Mouse (Mus musculus) left cerebral cortex, adult 9 months (tissue): Measurements from ENCODE around the gene Fam208a.

Experiments used
- DNase-seq, 2 experiments: peaks; one replicate each; pipeline ENCODE4 v3.0.0; 2022; ENCODE audit warnings: low spot score in 2 of 2

Gene Fam208a

DNA sequence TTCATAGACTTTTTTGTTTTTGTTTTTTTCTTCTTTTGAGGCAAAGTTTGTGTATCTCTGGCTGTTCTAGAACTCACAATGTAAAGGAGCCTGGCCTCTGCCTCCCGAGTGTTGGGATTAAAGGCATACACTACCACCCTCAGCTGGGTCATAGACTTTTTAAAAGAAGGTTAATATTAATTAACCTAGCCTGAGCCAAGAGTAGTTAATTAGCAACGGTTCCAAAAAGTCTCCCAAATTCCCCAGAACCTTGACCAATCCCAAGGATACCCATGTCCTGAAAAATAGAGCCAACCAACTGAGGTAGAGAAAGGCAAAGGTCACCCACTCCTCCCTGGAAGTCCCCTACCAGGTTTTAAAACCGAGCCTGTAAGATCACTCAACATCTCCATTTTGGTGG lies 7.8 kb upstream of the Fam208a start:
- no peak for DNase-seq

DNA sequence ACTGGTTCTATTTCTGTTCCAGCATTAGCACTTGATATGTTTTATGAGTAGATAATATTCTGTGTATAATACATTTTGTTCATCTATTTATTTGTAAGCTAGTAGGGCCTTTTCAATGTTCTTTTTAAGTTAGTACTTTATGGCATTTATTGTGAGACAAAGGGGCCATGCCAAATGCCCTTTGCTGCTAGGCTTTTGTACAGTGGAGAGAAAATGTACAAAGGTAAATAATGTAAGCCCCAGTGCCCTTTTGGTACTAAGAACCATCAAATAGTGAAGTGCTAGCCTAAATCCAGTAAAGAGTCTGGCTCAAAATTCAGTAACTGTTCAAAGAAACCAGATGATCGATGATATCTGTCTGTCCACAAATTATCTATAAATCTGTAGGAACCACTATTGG lies 6.3 kb upstream of the Fam208a start:
- no peak for DNase-seq

DNA sequence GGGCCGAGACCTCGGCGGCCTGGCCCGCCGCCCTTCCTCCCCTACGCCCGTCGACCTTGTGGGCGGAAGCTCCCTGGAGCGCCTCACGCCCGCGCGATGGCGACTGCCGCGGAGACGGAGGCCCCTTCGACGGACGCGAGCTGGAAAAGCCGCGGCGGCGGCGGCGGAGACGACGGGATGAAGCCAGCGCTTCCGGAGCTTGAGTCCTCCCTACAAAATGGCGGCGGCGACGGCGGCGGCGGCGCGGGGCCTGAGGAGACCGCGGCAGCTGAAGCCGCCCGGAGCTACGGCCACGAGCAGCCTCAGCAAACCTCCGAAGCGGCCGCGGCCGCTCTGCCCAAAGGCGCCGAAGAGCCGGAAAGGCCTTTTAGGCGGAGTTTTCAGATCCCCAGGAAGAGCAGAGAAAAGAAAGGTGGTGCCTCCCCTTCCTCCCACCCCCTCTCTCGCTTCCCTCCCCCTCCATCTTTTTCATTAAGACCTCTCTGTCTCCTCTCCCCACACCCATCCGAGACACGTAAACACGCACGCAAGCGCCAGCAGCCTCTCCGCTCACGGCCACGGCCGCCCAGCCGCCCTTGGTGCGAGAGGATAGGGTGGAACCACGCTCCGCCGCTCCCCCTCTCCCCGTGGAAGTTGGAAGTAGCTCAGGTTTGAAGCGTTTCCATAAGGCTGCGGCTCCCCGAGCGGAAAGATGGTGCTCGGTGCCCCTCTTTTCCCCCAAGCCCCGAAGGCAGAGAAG lies 508 bp downstream of the Fam208a start:
- peak; percentile 52 to 84 for DNase-seq

DNA sequence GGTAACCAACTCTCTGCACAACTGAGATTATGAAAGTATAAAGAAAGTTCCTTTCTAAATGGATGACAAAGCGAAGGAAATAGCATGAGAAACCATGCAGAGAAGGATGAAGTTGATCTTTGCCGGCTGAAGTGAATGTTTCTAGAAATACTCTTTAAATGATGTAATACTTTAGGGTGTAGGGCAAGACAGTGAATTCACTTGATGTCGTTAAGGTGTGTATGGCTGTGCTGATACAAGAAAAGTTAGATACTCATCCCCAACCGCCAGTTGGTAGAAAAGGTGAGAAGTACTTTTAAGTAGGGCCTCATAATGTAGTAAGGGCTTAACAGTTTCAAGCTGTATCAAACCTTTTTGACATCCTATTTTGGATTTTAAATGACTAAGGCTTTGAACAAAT lies 1.6 kb downstream of the Fam208a start:
- DNase-seq = no peak

DNA sequence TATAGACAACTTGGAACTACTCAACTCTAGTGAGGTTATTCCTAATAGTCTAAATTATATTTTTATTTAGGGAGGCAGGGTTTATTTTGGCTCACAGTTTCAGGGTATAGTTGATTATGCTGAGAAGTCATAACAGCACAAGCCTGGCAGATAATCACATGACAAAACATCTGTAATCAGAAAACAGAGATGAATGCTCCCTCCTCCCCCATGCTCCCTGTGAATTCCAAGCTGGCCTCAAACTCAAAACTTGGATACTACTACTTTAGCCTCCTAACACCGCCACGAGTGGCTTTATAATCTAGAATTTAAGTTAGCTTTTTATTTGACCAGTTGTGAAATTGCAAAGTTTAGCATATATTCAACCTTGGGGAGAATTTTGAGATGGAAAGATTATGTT lies 3.4 kb downstream of the Fam208a start:
- no peak for DNase-seq

DNA sequence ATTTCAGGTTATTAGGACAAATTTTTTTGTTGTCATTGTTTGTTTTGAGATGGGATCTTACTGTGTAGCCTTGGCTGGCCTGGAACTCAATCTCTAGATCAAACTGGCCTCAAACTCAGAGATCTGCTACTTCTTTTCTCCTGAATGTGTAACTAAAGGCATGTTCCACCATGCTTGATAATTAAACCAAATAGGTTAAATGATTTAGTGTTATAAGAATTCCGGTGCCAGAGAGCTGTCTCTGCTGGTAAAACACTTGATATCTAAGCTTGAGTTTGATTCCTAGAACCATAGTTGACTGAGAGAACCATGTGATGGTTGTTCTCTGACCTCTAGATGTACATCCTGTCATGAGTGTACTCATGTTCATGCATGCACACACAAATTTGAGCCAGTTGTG lies 7.5 kb downstream of the Fam208a start:
- no peak for DNase-seq

DNA sequence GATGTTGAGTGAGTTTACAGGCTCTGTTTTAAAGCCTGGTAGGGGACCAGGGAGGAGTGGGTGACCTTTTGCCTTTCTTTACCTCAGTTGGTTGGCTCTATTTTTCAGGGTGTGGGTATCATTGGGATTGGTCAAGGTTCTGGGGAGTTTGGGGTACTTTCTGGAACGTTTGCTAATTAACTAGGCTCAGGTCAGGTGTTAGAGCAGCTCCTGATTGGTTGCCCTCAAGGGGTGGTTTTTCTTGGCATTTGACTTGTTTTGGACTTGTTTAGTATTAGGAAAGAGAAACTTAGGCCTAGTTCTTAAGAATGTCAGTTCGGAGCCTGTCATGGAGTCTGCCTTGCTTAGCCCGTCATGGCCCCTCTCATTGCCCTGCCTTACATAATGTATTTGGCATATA lies 8.2 kb downstream of the Fam208a start:
- no peak for DNase-seq

DNA sequence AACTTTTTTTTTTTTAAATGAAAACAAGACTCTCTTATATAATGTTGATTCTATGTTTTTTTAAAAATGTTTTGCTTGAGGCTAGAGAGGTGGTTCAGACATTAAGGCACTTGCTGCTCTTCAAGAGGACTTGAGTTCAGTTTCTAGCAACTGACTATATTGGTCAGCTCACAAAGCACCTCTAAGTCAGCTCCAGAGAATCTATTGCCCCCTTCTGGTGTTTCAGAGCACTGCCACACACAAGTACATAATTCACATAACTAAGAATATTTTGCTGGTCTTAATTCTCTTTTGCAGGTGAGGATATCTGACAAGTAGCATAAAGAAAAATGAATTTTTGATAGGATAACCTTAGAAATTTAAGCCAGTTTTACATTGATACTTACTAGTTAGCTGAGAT lies 12.3 kb downstream of the Fam208a start:
- DNase-seq = no peak

DNA sequence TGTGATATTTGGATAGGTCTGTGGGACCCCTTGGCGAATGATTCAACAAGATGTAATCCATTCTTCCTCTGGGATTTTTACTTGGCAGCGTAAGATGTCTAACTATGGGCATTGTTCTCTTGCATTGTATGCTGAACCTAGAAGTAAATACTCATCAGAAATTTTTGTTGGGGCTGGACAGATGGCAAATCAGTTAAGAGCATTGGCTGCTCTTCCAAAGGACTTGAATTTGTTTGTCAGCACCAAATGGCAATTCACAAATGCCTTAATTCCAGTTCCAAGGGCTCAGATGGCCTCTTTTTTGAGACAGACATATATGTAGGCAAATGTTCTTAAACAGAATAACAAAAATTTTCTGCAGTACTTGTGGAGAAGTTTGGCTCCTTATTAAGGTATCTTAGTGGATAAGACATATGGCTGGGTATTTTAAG lies 16.2 kb downstream of the Fam208a start:
- DNase-seq = no peak

DNA sequence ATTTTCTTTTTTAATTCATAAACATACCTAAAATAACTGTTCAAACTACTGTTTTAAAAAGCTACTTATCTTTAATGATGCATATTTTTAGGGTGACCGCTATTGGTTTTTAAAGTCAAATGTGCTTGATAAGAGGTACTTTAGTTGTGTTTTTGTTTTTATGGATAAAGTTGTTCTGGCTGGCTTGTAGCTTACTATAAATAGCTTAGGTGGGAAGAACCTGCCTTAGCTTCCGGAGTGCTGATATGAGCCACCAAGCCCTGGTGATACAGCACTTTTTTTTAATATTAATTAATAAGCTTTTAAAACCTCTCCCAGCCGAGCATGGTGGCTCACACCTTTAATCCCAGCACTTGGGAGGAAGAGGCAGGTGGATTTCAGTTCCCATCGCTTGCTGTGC lies 18.3 kb downstream of the Fam208a start:
- no peak for DNase-seq

DNA sequence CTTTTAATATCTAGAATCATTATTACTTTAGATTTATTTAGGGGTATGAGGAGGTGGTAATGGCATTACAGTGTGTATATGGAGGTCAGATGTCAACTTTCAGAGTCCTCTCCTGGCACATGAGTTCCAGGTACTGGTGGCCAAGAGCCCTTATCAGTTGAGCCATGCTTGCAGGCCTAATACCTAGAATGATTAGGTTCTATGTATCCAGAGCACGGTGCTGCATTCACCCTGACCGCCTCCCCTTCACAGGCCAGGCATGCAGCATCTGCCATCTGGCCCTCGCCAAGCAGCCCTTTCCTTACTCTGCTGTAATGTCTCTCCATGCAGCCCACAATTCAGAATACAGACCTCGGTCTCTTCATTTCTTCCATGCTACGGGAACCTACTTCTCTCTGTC lies 62.8 kb downstream of the Fam208a start:
- DNase-seq = no peak

DNA sequence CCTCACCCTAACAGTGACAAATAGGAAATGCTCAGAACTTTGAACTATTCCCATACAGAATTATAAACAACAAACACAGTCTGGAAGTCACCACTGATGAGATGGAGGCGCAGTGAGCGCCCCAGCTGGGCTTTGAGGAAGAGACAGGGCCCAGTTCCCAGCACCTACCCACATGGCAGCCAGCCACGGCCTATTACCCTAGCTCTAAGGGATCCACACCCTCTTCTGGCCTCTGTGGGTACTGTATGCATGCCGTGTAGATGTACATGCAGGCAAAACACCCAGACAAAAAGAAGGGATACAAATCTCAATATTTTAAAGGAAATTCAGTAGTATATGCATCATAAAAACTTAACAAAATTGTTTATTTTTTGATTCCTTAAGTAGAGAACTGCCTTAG lies 64.9 kb downstream of the Fam208a start:
- DNase-seq = no peak

DNA sequence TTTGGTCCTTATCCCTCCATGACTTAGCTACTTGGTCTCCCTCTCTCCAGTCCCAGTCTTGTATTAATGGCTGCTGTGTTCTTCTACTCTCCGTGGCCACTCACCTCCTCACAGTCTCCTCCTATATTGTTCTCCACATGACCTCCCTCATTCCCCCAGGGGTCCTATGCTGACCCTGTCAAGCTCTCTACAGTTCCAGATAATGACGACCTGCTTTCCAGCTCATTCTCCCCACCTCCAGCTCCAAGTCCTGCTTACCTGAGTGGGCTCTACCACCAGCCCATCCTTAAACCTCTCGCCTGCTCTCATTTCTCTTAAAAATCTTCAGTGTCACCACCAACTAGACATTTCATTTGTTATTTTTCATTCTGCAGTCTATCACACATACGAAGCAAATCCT lies 72.5 kb downstream of the Fam208a start:
- DNase-seq = no peak

DNA sequence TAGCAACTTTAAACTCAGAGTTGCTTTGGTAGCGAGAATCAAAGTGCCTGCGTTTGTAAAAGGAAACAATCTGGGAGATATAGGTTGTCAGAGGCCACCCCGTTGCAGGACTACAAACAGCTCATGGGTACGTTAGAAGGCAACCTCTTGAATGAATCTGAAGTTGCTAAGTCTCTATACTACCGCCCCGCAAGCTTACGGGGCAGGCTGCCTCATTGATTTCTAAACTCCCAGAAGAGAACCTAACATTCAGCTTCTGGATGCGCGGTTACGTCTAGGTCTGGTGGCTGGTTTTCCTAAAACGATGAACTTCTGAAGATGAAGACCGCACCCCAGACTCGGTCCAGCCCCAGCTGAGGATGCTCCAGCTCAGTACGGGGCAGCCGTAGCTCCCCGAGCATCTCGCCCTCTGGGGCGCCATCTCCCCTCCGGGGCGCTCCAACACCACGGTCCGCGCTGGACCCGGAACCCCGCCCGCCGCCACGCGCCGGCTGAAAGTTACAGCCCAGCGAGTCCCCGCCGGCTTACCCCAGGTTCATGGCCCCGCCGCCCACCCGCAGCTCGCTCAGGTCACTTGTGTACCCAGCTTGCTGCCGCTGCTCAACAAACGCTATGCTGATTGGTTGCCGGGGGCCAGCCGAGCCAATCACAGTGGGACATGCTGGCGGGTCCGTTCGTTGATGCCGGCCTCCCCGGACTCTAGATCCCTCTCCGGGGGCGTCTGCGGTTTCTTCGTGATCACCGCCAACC lies 79.4 kb downstream of the Fam208a start, which contains the start of gene Ccdc66:
Ccdc66 (minus strand) TSS at position 567 of the 750 bp plus-strand sequence.
- peak; percentile 96 to 100 for DNase-seq

DNA sequence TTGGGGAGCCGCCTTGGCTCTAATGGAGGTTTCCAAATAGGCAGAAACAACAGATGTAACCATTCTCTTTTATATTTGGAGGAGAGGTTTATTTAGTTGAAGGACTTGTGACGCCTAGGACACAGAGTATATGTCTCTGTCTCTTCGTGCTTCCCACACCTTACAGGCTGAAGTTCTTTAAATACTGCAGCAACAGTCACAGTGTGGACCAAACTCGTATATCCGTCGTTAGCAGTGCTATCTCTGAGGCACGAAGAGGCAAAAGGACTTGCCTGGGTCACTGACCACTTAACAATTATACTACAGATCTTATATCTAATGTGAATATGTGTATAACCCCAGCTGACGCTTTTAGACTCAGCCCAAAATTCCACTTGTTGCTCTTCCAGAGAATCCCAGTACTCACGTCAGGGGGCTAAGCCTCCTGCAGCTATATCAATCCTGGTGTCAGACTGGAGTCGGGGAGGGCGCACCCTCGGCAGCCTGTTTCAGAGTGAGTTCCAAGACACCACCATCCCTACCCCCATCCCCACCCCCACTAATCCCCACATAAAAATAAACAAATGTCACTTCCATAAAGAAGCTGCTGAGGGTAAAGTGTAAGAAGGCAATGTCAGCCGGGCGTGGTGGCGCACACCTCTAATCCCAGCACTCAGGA lies 80.1 kb downstream of the Fam208a start:
- DNase-seq = no peak

DNA sequence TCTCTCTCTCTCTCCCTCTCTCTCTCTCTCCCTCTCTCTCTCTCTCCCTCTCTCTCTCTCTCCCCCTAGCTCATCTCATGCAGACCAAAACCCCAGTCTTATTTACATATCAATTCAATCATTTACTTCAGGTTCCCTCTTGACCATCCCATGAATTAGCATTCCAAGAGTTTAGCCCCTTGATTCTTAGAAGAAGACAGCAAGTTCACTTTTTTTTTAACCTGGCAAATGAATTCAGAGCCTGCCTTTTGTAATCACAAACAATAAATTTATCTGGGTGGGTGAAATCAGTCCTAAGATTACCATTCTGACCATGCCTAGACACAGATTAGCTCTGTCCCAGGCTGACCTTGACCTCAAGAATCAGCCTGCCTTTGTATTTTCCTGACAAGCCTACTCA lies 95.9 kb downstream of the Fam208a start:
- DNase-seq = no peak
